Mouse (Mus musculus) T-helper 17 cell (primary cell): ENCODE results near the gene Mgat5b.

Experiments used
- in situ Hi-C, 2 experiments: fragments of 300-600 bp; cut with MboI, MseI; formaldehyde crosslinking; loops; 1 replicate in 1 of 2; 2 replicates in 1 of 2; pipeline ENCODE4 v1.15.1; 2025; ENCODE audit warnings: high pct_unique_total_duplicates in 2 of 2

The Mgat5b gene

DNA sequence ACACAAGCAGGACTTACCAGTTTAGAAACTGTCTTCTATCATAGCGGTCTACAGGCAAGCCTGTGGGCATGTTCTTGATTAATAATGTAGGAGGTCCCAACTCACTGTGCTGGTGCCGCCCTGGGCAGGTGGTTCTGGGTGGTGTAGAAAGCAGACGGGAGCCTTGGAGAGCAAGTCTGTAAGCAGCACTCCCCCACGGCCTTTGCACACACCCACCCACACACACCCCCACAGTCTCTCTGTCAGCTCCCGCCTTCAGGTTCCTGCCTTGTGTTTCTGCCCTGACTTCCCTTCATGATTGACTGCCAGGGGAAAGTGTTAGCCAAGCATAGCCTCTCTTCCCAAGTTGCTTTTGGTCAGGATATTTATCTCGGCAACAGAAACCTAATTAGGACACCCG is 1.3 kb upstream of the Mgat5b start:
- in situ Hi-C loops, result no loop called here

DNA sequence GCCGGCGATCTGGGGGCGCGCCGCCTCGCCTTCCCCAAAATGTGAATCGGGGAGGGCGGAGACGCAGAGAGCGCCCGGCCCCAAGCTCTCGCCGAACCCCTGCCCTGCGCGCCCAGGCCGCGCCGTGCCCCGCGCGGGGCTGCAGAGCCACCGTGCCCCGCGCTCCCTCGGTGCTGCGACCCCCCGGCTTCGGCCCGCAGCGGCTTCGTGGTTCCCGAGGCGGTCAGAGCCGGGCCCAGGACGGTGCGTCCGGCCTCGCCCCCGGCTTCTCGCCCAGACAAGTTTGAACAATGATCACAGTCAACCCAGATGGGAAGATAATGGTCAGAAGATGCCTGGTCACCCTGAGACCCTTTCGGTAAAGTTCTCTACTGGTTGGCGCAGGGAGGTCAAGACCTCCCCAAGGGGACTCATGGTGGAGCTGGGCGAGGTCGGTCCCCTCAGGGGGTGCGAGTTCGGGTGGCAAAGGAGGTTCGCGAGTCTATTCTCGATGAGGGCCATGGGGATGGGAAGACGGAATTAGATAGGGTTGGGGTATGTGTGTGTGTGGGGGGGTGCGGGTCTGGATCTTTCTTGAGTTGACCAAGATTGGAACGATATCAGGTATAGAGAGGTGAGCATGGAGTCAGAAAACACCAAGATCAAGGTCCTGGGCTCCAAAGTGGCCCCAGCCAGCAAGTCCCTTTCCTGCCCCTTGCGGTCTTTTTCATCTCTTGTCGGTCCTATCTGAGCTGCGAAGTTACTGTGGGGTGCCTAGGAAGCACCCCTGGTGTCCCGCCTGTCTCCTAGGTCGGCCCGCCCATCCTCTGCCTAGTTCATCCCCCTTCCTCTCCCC is 740 bp downstream of the Mgat5b start:
- in situ Hi-C loops, result no loop called here

DNA sequence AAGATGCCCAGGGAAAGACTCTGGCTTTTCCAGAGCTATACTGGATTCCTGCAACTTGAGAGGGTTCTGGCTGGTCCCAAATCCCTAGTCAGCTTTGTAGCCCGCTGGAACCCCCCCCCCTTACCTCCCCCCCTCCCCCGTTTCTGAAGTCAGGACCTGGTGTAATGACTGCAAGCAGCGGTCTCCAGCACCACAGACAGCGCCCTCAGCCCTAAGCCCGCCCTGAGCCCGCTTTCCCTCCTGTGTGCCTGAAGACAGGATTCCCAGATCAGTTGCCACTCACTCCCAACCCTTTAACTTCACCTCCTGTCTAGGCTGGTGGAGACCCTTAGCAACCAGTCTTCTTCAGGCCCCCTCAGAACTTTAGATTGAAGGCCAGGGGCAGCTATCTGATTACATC is 2.1 kb downstream of the Mgat5b start:
- in situ Hi-C loops, result no loop called here

DNA sequence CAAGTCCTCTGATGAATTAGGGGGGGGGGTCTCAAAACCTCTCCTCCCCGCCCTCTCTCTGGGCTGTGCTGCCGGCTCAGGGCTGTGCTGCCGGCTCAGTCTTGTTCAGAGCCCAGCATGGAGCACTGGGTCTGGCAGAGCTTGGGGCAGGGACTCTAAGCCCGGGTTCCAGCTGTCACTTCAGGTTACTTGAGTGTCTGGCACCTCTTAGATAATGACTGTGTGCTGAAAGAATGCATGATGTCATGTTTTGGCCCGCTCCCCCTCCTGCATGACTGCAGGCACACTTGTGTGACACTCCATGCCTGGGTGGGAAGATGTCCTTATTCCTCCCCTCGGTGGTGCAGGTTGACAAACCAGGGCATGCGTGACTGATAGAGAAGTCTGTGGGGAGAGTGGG is 3.4 kb downstream of the Mgat5b start:
- in situ Hi-C loops, result no loop called here

DNA sequence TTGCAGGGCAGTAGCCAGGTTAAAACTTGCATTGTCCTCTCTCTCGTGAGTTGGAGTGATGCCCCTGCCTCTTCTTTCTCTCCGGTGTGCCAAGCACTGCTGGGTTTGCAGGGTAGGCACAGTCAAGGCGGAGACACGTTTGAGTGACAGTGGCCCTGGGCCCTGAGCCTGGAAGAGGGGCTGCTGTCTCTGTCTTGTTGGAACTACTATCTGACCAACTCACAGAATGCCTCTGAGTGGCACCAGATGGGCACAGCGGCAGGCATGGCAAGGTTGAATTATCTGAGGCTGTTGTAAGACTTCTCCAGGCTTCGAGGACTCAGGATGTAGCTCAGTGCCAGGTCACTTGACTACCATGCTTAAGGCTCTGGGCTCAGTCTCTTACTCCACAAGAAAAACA is 9.4 kb downstream of the Mgat5b start:
- in situ Hi-C loops, result loop anchor here in 1 of 2 experiments (5.0 kb wide), 1 partner anchor 114 kb away; no protein-coding TSS in a partner anchor

DNA sequence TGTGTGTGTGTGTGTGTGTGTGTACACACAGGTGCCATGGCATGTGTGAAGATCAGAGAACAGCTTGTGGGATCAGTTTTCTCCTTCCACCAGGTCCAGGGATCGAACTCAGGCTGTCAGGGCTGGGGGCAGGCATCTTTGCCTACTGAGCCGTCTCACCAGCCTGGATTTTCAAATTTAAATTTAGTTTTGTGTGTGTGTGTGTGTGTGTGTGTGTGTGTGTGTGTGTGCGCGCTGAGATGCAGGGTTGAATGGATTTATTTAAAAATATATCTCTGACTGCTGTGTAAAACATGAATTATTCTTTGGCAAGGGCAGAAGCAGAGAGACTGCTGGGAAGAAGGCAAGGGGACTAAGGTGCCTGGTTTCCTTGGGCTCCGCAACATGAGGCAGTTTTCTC is 16.2 kb downstream of the Mgat5b start:
- in situ Hi-C loops, result no loop called here

DNA sequence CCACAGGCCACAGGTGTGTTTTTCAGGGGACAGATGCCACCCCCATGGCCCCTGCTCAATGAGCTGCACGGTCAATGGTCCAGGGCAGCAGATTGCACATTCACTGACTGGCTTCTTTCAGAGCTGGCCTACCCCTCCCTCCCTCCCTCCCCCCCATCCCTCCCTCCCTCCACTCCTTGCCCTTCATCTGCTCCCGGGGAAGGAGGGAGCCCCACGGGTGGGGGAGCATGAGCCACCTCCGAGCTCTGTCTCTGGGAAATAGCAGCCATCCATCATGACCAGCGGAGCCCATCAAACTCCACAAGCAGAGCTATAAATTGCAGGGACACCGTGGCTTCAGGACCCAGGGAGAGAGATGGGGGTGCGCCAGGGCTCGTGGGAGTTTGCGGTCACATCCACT is 16.7 kb downstream of the Mgat5b start:
- in situ Hi-C loops, result no loop called here

DNA sequence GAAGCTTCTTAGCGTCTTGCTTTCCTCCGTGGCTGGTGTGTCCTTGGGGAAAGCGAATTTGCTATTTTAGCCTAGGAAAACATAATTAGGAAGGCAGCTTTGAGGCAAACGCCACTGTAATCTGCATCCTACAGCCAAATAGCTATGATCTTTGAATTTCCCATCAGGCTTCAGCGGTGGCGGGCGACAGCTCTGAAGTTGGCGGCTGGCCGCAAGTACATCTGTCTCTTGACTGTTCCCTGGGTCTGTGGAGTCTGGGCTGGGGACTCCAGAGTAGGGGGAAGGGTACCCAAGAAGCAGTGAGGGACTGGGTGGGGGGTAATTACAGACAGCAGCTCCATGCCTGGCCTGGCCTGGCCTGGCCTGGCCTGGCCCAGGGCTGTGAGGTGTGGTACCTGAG is 17.3 kb downstream of the Mgat5b start:
- in situ Hi-C loops, result no loop called here

DNA sequence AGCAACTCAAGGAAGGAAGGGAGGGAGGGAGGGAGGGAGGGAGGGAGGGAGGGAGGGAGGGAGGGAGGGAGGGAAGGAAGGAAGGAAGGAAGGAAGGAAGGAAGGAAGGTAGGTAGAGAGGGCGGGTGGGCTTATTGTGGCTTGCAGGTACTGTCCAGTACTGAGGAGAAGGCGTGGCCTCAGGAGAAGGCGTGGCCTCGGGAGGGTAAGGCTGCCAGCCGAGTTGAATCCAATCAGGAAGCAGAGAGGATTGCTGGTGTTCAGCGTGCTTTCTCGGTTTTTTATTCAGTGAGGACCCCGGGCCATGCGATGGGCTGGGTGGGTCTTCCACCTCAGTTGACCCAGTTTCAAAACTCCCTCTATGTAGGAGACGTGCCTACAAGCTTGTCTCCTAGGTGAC is 18.5 kb downstream of the Mgat5b start:
- in situ Hi-C loops, result no loop called here

DNA sequence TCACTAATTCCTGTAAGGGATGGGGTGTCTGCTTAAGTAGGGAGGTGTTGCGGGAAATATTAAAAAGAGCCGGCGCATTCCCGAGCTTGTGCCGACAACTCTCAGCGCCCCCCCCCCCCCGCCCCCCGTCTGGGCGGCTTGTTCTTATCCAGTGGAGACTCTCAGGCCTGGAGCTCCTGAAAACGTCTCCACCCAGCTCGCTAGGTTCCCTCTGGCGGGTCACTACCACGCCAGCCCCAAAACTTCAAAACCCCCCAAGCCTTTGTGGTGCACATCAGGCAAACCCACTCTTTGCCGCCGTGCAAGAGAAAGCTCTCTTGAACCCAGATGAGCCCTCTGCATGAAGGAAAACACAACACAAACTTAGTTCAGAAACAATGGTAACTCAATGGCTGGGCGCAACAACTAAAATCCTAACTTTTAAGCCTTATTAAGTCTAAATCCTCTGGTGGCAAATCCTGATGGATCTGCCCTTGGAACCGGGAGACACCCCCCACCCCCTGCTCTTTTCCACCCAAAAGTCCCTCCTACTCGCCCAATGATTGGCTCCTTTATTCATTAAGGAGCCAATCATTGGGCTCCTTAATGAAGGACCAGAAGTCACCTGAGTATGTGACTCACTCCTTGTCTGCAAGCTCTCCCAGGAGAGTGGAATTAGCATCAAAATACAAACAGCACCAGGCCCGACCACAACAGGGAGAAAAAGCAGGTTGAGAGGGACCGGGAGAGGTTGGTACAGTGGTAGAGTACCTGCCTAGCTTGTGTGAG is 21.6 kb downstream of the Mgat5b start:
- in situ Hi-C loops, result no loop called here

DNA sequence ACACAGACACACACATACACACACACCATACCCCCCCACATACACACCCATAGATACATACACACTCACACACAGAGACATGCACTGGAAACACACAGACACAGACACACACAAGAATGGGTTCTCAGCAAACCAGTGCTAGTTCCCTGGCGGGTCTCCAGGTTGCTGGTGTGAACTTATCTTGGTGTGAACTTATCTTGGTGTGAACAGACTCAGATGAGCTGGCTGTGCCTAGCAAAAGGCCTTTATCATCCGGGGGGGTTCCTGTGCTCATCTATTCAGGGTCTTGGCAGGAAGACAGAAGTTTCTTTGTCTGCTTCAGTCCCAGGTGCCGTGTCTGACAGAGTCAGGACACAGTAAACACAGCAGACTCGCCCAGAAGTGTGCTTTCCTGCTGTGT is 25.7 kb downstream of the Mgat5b start:
- in situ Hi-C loops, result no loop called here

DNA sequence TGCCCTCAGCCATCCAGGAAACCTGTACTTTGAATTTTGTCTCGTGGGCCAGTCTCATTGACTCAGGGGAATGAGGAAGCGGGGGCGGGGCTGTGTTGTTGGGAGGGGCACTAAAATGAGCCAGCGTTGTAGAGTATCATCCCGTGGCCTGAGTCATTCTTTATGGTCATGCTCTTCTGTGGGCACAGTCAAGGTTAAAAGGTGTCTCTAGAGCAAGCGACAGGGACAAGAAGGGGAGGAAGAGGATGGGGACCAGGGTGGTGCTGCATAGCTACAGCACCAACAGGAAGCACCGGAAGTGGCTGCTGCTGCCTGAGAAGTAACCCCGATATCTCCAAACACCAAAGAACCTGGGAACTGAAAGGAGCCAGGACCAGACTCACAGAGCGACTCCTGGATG is 31.2 kb downstream of the Mgat5b start:
- in situ Hi-C loops, result no loop called here

DNA sequence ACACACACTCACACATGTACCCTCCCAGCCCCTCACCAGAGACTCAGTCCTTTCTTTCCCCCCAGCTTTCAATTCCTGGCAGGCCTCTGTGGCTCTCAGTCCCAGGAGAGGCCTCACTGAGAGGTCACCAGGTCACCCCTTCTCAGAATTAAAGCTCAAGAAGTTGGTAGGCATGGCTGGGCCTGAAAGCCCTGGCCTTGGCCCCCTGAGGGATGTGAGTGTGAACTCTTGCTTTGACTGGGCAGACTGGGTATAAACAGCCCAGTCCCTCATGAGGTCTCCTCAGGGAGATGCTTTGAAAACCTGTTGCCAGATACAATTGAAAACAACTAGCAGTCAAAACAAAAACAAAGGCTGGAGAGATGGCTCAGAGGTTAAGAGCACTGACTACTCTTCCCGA is 32.8 kb downstream of the Mgat5b start:
- in situ Hi-C loops, result no loop called here

DNA sequence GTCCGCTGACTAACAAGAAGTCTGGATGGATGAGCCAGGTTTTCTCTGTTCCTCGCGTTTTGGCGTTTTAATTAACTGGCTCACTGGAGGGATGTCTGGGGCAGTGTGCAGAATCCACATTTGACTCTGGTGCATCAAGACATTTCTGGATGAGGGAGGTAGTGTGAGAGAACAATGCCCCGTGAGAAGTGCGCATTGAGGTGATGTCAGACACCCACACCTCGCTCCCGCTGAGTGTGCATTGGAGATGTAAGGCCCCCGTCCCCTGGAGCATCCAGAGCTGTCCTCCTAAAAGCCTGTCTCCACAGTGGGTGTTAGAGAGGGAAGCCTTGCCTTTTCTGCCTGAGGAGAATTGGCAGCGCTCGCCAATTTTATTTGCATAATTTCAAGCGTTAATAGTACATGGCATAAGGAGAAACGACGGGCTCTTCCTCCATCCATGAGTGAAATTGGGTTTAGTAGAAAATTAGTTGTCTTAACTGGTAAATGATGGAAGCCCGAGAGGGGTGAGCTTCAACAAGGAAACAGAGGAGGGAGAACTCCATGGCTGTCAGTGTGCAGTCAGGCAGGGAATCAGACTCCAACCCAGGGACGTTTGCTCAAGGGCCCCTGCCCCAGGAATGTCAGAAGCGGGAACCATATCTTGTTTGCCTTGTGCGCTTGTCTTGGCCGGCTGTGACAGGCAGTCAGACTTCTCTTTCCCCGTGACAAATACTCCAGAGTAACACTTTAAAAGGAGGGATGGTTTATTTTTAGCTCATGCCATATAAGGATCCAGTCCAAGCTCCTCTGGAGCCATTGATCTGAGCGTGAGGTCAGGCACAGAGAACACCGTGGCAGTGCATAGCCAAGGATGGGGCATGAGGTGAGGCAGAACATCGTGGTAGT is 35.8 kb downstream of the Mgat5b start:
- in situ Hi-C loops, result no loop called here

DNA sequence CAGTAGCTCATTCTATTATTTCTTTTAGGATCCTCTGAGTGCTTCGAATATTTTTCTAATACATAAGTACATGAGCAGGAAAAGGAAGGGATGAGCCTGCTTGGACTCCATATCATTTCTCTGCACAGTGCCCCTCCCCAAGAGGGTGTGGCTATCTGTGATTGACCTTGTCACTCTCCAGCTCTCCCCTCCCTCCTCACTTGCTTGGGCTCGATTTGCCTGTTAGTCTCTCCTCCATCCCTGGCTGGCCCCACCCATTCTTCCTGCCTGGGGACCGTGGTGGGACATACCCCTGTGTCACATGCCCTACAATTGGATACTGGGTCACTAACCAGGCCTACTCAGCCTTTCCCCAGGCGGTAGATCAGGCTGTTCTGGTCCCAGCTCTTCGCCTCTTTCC is 39.9 kb downstream of the Mgat5b start:
- in situ Hi-C loops, result no loop called here

DNA sequence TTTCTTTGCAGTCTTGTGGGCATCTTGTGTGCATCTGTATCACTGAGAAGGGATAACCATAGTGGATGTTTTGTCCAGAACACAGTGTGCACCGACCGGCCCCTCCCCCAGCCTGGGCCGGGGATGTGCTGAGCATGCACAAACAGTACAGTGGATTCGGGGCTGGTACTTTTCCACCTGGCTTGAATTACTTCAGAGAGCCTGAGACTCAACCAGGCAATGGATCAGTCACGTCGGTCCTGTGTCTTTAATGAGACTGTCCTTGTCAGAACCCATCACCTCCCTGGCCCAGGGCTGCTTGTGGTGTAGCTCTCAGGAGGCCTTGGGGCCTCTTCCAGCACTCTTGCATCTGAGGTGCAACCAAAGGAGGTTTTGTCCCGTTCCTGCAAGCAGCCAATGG is 46.4 kb downstream of the Mgat5b start:
- in situ Hi-C loops, result no loop called here

DNA sequence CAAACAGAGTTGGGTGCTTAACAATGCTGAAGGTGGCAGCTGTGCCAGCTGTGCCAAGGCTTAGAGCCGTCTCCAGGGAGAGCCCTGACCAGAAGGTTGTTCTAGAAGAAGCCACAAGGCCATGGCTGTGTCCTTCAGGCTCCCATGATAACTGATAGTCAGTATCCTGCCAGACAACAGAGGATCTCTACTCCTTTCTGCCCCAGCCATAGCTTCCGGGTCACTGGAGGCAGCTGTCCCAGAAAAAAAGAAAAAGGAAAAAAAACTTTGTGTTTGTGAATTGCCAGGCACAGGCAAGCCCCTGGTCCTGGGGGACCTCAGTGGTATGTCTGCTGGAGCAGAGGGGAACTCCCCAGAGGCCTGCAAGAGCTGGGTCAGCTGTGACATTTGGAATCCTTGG is 47.3 kb downstream of the Mgat5b start:
- in situ Hi-C loops, result no loop called here

DNA sequence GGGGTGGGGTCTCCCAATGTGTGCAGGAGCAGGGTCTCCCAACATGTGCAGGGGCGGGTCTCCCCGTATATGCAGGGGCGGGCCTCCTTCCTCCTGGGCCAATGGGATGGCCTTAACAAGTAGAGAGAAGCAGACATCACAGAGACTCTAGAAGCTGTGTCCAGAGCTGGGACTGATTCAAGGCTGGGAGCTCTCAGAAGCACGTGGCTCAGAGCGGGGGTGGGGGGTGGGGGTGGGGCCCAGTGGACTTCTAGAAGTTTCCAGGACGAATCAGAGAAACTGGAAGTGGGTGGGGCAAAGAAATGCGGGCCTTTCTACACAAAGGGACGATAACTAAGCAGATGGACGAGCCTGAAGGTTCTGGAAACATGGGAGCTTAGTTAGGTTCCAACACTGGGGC is 49.9 kb downstream of the Mgat5b start:
- in situ Hi-C loops, result no loop called here

DNA sequence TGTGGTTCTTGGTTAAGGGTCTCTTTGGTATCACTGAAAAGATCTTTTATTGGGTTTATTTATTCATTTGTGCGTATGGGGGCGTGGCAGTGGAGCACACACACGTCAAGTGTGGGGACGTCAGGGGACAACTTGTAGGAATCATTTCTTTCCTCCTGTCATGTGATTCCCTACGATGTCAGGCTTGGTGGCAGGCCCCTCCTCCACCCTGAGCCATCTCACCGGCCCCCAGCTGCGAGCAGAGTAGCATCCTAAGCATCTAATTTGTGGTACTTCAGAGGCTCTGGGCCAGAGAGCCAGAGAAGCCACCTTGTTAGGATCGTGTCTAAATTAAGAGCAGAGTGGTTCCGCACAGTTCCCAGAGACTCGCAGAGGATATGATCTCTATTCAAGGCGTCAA is 50.8 kb downstream of the Mgat5b start:
- in situ Hi-C loops, result no loop called here

DNA sequence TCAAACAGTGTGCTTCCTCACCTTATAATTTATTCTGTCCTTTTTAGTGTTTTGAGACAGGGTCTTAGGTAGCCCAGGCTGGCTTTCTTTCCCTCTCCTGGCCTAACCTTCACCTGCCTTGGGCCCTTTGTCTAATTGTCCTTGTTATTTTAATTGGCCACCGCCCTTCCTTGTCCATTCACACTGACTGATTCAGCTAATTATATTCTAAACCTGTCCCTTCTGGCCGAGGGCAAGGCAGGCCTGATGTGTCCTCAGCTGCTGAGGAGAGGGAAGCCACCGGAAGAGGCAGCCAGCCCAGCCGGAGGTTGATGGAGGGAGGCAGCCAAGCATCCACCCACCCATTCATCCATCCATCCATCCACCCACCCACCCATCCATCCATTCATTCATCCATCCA is 52.2 kb downstream of the Mgat5b start:
- in situ Hi-C loops, result no loop called here

DNA sequence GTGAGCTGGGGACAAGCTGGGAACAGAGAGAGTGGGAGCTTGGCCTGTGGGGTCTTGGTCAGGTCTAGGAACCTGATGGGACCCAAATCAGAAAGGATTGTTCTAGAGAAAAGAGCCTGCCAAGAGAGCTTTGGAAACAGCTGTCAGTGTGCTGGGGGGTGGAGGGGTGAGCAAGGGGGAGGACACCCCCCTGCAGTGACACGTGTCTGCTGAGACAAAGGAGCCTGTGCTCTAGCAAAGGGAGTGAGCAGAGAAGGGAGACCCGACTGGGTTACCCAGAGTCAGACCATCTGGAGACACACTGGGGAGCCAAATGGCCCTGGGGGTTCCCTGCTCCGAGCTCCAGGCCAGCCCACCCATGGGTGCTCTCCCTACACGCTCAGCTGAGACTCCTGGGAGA is 54.2 kb downstream of the Mgat5b start:
- in situ Hi-C loops, result no loop called here

DNA sequence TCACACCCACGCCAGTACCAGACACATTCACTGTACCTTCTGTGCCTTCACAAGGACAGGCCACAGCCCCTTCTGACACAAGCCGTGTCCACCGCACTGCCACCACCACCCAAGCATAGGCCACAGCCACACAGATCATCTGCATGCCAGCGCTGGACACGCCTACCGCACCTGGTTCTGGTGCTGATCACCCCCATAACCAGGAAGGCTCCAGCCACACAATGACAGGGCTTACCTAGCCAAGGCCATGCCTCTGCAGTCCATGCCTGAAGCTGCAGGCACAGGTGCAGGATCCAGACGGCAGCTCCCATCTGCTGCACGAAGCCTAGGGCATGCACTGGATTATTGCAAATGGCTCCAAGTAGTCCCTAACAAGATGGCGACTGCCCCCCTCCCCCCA is 54.8 kb downstream of the Mgat5b start:
- in situ Hi-C loops, result no loop called here
